Mouse (Mus musculus) neural tube, embryonic 14.5 days (tissue): ENCODE data around the gene Vash2. TPM values are rescaled to one million over a fixed set of nuclear protein-coding genes. Genes with fewer than 3 reads are reported as not detected.
A peak's percentile ranks its signal among the peaks of the same experiment; 100 is the strongest.

ENCODE experiments used
- ATAC-seq: fragments of 200-750 bp; cut with Nextera tagmentation; 2 replicates; pipeline ENCODE4 v1.8.0; 2017; ENCODE audit warnings: low read depth, mild to moderate bottlenecking, moderate TSS enrichment, moderate library complexity
- H3K27ac ChIP-seq: fragments of 300-500 bp; sonication (generic); 2 replicates; pipeline ENCODE4 v1.5.1; 2014; ENCODE audit warnings: low read depth, mild to moderate bottlenecking, control low read depth, low read length, moderate library complexity, mixed read lengths
- H3K27me3 ChIP-seq: fragments of 300-500 bp; sonication (generic); 2 replicates; pipeline ENCODE4 v1.6.1; 2014; ENCODE audit warnings: low read length; ENCODE audit not compliant: control insufficient read depth, insufficient read depth
- H3K36me3 ChIP-seq: fragments of 300-500 bp; sonication (generic); 2 replicates; pipeline ENCODE4 v1.6.1; 2014; ENCODE audit warnings: low read length, mixed read lengths; ENCODE audit not compliant: control insufficient read depth, insufficient read depth
- H3K4me1 ChIP-seq: fragments of 300-500 bp; sonication (generic); 2 replicates; pipeline ENCODE4 v1.6.1; 2014; ENCODE audit warnings: low read length; ENCODE audit not compliant: control insufficient read depth, insufficient read depth
- H3K4me2 ChIP-seq: fragments of 300-500 bp; sonication (generic); 2 replicates; pipeline ENCODE4 v1.6.1; 2014; ENCODE audit warnings: mild to moderate bottlenecking, low read depth, low read length, control low read depth
- H3K4me3 ChIP-seq: fragments of 300-500 bp; sonication (generic); 2 replicates; pipeline ENCODE4 v1.5.1; 2014; ENCODE audit warnings: low read depth, low read length, control low read depth, mixed read lengths
- H3K9ac ChIP-seq: fragments of 300-500 bp; sonication (generic); replicated peaks from 2 replicates; pipeline ENCODE4 v1.6.1; 2014; ENCODE audit warnings: low read depth, mild to moderate bottlenecking, control low read depth, low read length, mixed read lengths
- H3K9me3 ChIP-seq: fragments of 300-500 bp; sonication (generic); 2 replicates; pipeline ENCODE4 v1.6.1; 2016; ENCODE audit warnings: low read length; ENCODE audit not compliant: control insufficient read depth
- WGBS: fragments of 180-500 bp; shearing (Covaris S2); extraction: QIAGEN DNeasy Blood & Tissue Kit; methylation state at CpG from one replicate; pipeline ENCODE4 v1.1.7; 2014; 5-methylcytosine and 5-hydroxymethylcytosine counted together
- polyA plus RNA-seq: library from polyadenylated mRNA; unstranded; fragments of >200 nt; fragmentation: Nextera tagmentation; extraction: Ambion mirVana; gene quantifications from 2 replicates; pipeline ENCODE4 v1.2.1, GENCODE M21; 2014

Vash2 gene
- polyA plus RNA-seq, 1 experiment from 2014 or later, result 118 TPM

- no peaks in the 10 kb centered on the region for H3K4me1 ChIP-seq
- 70% methylated on average over 8 of the region's 8 CpGs for WGBS
- H3K4me3 ChIP-seq, result no peak overlapping the region
- no peak for ATAC-seq
- no peaks in the 10 kb centered on the region for H3K27me3 ChIP-seq
- no peaks in the 10 kb centered on the region for H3K36me3 ChIP-seq
- no peak overlapping the region for H3K27ac ChIP-seq
- H3K9me3 ChIP-seq, result no peaks in the 10 kb centered on the region
- no peak overlapping the region for H3K4me2 ChIP-seq
- H3K9ac ChIP-seq, result no peak overlapping the region
Measured at GRCm38 (mm10) chr1:190919725-190920469, 59.2 kb downstream of the Vash2 start.

GRCm38 (mm10) chr1:190918938-190919337, 60.2 kb downstream of the Vash2 start:
- no peak overlapping the region for H3K27ac ChIP-seq
- ATAC-seq, result no peak
- no peak overlapping the region for H3K4me2 ChIP-seq
- H3K9me3 ChIP-seq, result no peaks in the 10 kb centered on the region
- WGBS, result 63% methylated on average over 7 of the region's 7 CpGs
- H3K36me3 ChIP-seq, result no peaks in the 10 kb centered on the region
- H3K27me3 ChIP-seq, result no peaks in the 10 kb centered on the region
- H3K9ac ChIP-seq, result no peak overlapping the region
- no peaks in the 10 kb centered on the region for H3K4me1 ChIP-seq
- H3K4me3 ChIP-seq, result no peak overlapping the region

- no peak overlapping the region for H3K27ac ChIP-seq
- 61% methylated on average over 1 of the region's 1 CpGs for WGBS
- ATAC-seq, result no peak
- H3K9me3 ChIP-seq, result no peaks in the 10 kb centered on the region
- no peaks in the 10 kb centered on the region for H3K27me3 ChIP-seq
- no peak overlapping the region for H3K9ac ChIP-seq
- no peak overlapping the region for H3K4me2 ChIP-seq
- H3K36me3 ChIP-seq, result no peaks in the 10 kb centered on the region
- peaks cover 12% of the 10 kb centered on the region for H3K4me1 ChIP-seq
- no peak overlapping the region for H3K4me3 ChIP-seq
Measured at GRCm38 (mm10) chr1:190912623-190913022, 66.5 kb downstream of the Vash2 start.

GRCm38 (mm10) chr1:190911415-190912123, 67.5 kb downstream of the Vash2 start, which contains the start of gene Rps6kc1:
TSS of gene Rps6kc1 (minus strand) at chr1:190911770.
- Histone ChIP-seq H3K36me3 (no peaks in the 10 kb centered on the region), H3K9ac (peak within 1 kb of the TSS; percentile 88), H3K4me3 (peak within 1 kb of the TSS; percentile 87), H3K4me2 (peak within 1 kb of the TSS; percentile 59), H3K27me3 (no peaks in the 10 kb centered on the region), H3K4me1 (peaks cover 12% of the 10 kb centered on the region), H3K27ac (peak within 1 kb of the TSS; percentile 81), H3K9me3 (no peaks in the 10 kb centered on the region)
- WGBS, result under 1% methylated on average over 46 of the region's 47 CpGs
- ATAC-seq, result peak; percentile 97

DNA sequence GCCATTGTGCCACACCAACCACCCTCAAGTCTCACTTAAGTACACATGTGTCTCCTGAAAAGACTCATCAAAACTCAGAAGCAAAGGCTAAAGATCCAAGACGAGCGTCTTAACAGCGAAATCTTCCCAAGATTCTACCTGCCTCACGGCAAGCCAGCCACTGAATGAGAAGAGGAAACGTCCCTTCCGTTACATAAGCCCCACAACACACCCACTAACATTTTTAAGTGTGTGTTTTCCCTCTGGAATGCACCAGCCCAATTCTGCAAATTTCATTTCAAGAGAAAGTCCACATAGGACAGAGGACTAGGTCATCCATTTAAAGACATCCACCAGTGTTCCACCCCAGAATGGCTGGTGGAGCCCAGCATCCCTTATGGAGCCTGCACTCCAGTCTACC, 68.3 kb downstream of the Vash2 start:
- no peak overlapping the region for H3K27ac ChIP-seq
- peak overlapping the region; percentile 59 for H3K4me2 ChIP-seq
- no peaks in the 10 kb centered on the region for H3K9me3 ChIP-seq
- WGBS, result 82% methylated on average over 6 of the region's 6 CpGs
- H3K9ac ChIP-seq, result peak overlapping the region; percentile 88
- no peaks in the 10 kb centered on the region for H3K27me3 ChIP-seq
- H3K4me1 ChIP-seq, result peaks cover 12% of the 10 kb centered on the region
- 0 out of 2 replicates have a peak, but pooled peaks have one; percentile 1 for ATAC-seq
- peak overlapping the region; percentile 87 for H3K4me3 ChIP-seq
- no peaks in the 10 kb centered on the region for H3K36me3 ChIP-seq

GRCm38 (mm10) chr1:190904714-190905113, 74.4 kb downstream of the Vash2 start:
- 90% methylated on average over 16 of the region's 16 CpGs for whole genome bisulfite sequencing
- Histone ChIP-seq H3K4me2 (no peak overlapping the region), H3K36me3 (0 out of 2 replicates have a peak, but pooled peaks cover 6% of the 10 kb centered on the region), H3K27me3 (no peaks in the 10 kb centered on the region), H3K9ac (no peak overlapping the region), H3K9me3 (no peaks in the 10 kb centered on the region), H3K4me1 (no peaks in the 10 kb centered on the region), H3K27ac (no peak overlapping the region), H3K4me3 (no peak overlapping the region)
- ATAC-seq, result no peak

DNA sequence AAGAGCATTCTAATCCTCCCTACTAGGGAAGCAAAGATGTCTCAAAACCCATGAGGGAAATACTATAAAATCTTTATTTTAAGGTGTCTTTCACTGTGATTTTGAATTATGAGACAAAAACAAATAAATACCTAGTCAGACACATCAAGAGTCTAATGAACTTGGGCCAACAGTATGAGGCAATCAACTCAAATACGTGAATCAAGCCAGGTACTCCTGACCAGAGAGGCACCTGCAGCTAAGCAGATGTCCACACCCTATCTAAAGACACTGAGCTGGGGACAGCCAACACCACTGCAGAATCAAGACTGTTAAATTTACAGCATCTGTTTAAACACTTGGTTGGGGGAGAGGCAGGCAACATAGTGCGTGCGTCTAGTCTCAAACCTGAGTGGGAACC, 75.0 kb downstream of the Vash2 start:
- H3K4me1 ChIP-seq, result no peaks in the 10 kb centered on the region
- H3K9ac ChIP-seq, result no peak overlapping the region
- no peak for ATAC-seq
- no peaks in the 10 kb centered on the region for H3K9me3 ChIP-seq
- H3K27me3 ChIP-seq, result no peaks in the 10 kb centered on the region
- H3K4me2 ChIP-seq, result no peak overlapping the region
- H3K27ac ChIP-seq, result no peak overlapping the region
- no peak overlapping the region for H3K4me3 ChIP-seq
- 88% methylated on average over 3 of the region's 3 CpGs for WGBS
- 0 out of 2 replicates have a peak, but pooled peaks cover 6% of the 10 kb centered on the region for H3K36me3 ChIP-seq

DNA sequence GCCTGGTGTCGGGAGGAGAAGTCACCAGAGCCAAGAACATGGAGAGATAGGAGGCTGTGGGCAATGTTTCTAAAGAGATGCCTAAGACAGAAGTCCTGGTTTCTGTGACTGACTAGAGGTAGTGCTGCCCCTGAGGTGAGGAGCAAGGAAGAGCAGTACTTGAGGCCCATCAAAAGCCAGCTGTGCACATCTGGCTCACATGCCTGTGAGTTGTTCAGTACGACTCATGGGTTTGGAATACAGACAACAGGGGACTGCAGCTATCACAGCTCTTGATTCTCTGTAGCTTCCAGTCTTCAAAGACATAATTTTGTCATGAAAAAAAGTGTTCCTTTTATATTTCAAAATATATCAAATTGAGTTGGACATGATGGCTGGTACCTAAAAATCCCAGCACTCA, 78.0 kb downstream of the Vash2 start:
- H3K4me2 ChIP-seq, result no peak overlapping the region
- H3K36me3 ChIP-seq, result 0 out of 2 replicates have a peak, but pooled peaks cover 6% of the 10 kb centered on the region
- ATAC-seq, result no peak
- no peaks in the 10 kb centered on the region for H3K27me3 ChIP-seq
- H3K9ac ChIP-seq, result no peak overlapping the region
- H3K4me3 ChIP-seq, result no peak overlapping the region
- no peaks in the 10 kb centered on the region for H3K4me1 ChIP-seq
- 66% methylated on average over 2 of the region's 2 CpGs for WGBS
- H3K9me3 ChIP-seq, result no peaks in the 10 kb centered on the region
- H3K27ac ChIP-seq, result no peak overlapping the region
